Mouse (Mus musculus) subcutaneous adipose tissue, adult 2 months (tissue): ENCODE results near the gene Olfr350. TPM values are rescaled to one million over a fixed set of nuclear protein-coding genes. Genes with fewer than 3 reads are reported as not detected.

ENCODE experiments used
- polyA plus RNA-seq: library from polyadenylated mRNA; depleted of rRNA; stranded (reverse); fragments of >200 nt; gene quantifications from 2 replicates; pipeline ENCODE4 v1.2.3, GENCODE M21; 2012; ENCODE audit warnings: low replicate concordance; rRNA removed

Olfr350 gene
- polyA plus RNA-seq: not detected in 2 replicates

DNA sequence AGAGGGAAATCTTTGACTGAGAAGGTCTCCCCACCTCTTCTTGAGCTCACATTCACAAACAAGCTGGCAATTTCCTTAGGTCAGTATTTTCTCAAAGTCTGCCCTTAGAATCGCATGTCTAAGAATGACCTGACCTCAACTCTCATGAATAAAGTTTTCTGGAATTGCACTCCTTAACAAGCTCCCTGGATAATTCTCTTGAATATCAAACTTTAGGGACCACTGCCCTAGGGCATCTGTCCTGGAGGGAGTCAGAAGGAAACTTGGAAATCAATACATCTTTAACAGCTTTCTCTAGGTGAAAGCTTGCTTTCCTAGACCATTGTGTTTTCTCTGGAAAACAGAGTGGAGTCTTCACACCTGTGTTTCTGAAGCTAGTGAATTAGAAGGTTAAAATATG is at the start of gene Olfr350:
Olfr350 (plus strand) TSS at position 301 of the 400 bp plus-strand sequence.

DNA sequence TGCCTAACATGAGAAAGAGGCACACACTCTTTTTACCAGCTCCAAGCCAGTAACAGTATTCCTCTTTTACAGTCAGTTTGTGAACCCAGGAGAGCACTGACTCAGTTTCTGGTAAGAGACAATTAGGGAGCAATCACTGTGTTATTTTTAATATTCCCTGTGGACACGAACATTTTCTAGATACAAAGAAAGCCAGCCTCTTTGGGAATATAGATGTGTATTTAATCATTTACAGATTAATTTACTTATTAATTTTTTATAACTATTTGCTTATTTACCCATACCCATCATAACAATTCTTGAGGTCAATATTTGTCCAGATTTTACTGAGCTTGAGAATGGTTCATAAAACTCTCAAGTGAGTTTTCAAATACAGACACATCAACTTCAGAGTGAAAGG is 29.2 kb upstream of the Olfr350 start, which contains the start of gene Olfr3:
Olfr3 (minus strand) TSS at position 101 of the 400 bp plus-strand sequence.

DNA sequence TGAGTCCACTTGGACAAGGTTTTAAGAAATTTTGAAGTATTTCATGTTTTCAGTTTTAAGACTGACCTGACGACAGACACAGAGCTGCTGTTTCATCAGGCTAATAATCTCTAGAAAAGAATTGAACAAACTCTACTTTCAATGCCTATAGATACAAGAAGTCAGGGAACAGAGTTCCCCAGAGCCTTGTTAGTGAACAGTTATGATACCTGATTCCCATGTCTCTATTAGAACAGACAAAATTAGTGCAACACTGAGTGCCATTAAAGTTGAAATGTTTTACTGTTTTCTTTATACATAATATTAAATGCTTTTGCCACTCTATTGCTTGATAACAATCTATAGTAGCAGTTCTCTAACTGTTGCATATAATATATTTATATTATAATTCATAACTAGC is 16.4 kb downstream of the Olfr350 start, which contains the start of gene Olfr351:
Olfr351 (minus strand) TSS at position 101 of the 400 bp plus-strand sequence.

DNA sequence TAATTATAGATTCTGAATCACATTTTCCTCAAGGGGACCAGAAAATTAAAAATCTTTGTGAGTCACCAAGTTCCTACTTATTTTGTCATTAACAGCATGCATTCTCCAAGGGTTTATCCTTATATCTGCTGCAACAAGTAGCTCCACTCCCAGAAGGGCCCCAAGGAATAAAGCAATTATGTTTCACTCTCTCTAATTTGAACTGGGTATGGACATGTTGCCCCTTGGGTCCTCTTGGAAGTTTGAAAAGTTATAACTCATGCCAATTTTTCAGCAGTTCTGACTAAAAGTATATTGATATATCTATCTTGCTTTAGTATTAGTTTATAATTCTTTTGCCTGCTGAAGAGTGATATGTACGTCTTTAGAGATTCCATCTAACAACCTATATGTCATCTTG is 22.1 kb downstream of the Olfr350 start, which contains the start of gene Olfr352:
Olfr352 (plus strand) TSS at position 301 of the 400 bp plus-strand sequence.

DNA sequence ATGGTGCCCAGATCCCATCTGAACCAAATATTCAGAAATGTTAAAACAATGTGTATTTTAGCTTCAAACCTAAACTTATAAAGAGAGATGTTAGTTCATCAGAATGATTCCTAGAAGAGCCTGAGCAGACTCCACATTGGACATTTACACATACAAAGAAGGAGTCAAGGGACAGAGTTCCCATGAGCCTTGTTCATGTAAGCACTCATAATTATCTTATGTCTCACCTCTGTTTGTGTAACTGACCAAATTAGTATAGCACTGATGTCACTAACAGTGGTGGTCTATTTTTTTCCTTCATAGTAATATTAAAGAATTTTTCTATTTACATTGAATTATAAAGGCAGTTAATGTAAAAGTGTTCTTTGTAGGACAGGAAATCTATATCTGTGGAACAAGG is 46.7 kb downstream of the Olfr350 start, which contains the start of gene Olfr353:
Olfr353 (minus strand) TSS at position 101 of the 400 bp plus-strand sequence.

Other genes with a start within 250 kb of the Olfr350 start
- gene Olfr345, start 206.3 kb upstream of the Olfr350 start, polyA plus RNA-seq: not detected in 2 replicates
- gene Olfr346, start 160.5 kb upstream of the Olfr350 start, polyA plus RNA-seq: not detected in 2 replicates
- gene Olfr347, start 114.4 kb upstream of the Olfr350 start, polyA plus RNA-seq: not detected in 2 replicates
- gene Olfr348, start 62.0 kb upstream of the Olfr350 start, polyA plus RNA-seq: not detected in 2 replicates
- not detected in 2 replicates for gene Olfr50, start 55.8 kb upstream of the Olfr350 start, polyA plus RNA-seq
- not detected in 2 replicates for gene Olfr3, start 29.3 kb upstream of the Olfr350 start, polyA plus RNA-seq
- gene Olfr351, start 16.4 kb downstream of the Olfr350 start, polyA plus RNA-seq: not detected in 2 replicates
- not detected in 2 replicates for gene Olfr352, start 22.1 kb downstream of the Olfr350 start, polyA plus RNA-seq
- not detected in 2 replicates for gene Olfr353, start 46.6 kb downstream of the Olfr350 start, polyA plus RNA-seq
- not detected in 2 replicates for gene Olfr354, start 59.4 kb downstream of the Olfr350 start, polyA plus RNA-seq
- not detected in 2 replicates for gene Olfr355, start 82.6 kb downstream of the Olfr350 start, polyA plus RNA-seq
- gene Olfr356, start 90.8 kb downstream of the Olfr350 start, polyA plus RNA-seq: not detected in 2 replicates
- gene Olfr357, start 147.5 kb downstream of the Olfr350 start, polyA plus RNA-seq: not detected in 2 replicates
- gene Olfr358, start 163.0 kb downstream of the Olfr350 start, polyA plus RNA-seq: not detected in 2 replicates
- gene Olfr360, start 219.4 kb downstream of the Olfr350 start, polyA plus RNA-seq: not detected in 2 replicates
- gene Olfr361, start 243.0 kb downstream of the Olfr350 start, polyA plus RNA-seq: not detected in 2 replicates